Mouse (Mus musculus): ENCODE data around the gene Eif4g3.

Eif4g3 gene

GRCm38 (mm10) chr4:138108541-138108940 lies 115.7 kb downstream of the Eif4g3 start:
- no peak for DNase-seq

GRCm38 (mm10) chr4:138109332-138109731 lies 116.5 kb downstream of the Eif4g3 start:
- DNase-seq: no peak

GRCm38 (mm10) chr4:138111858-138112257 lies 119.0 kb downstream of the Eif4g3 start:
- no peak for DNase-seq

GRCm38 (mm10) chr4:138119740-138120139 lies 126.9 kb downstream of the Eif4g3 start:
- no peak for DNase-seq

DNA sequence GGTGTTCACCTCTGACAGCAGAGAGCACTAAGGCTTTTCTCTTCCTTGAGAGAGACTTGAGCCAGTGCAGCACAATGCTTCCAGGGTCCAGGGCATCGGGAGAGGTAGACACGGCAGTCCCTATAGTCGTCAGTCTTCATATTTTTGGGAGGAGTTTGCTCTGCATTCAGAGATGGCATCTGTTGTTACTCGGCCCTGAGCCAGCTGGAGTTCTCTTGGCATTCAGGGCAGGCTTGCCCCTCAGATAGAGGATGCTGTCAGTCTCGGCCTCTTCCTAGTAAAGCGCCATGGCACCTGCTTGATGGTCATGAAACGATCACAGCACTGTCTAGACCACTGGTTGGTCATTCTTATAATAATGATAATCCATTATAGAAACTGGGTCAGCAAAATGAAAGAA lies 131.2 kb downstream of the Eif4g3 start:
- DNase-seq: no peak

- DNase-seq: no peak
Observed at GRCm38 (mm10) chr4:138127371-138127770, 134.5 kb downstream of the Eif4g3 start.

- DNase-seq: no peak
Observed at GRCm38 (mm10) chr4:138127781-138128180, 135.0 kb downstream of the Eif4g3 start.

- DNase-seq: no peak
Observed at GRCm38 (mm10) chr4:138130149-138130548, 137.3 kb downstream of the Eif4g3 start.

GRCm38 (mm10) chr4:138131226-138131625 lies 138.4 kb downstream of the Eif4g3 start:
- no peak for DNase-seq

DNA sequence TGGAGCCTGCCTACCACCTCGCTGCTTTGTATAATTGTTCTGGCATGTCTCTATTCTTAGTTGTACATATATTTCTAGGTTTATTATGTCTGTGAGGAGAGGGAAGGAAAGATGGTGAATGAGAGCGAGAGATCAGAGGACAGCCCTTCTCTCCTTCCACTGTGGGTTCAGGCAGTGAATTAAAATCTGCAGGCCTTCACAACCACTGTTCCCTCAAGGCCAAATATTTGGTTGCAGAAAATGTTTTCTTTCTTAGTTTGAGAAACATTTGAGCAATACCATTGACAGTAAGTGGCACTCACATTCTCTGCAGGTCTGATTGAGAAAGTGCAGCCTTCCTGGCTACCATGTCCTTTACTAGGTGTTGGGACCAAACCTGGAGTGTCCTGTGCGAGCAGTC lies 138.9 kb downstream of the Eif4g3 start:
- DNase-seq: no peak

DNA sequence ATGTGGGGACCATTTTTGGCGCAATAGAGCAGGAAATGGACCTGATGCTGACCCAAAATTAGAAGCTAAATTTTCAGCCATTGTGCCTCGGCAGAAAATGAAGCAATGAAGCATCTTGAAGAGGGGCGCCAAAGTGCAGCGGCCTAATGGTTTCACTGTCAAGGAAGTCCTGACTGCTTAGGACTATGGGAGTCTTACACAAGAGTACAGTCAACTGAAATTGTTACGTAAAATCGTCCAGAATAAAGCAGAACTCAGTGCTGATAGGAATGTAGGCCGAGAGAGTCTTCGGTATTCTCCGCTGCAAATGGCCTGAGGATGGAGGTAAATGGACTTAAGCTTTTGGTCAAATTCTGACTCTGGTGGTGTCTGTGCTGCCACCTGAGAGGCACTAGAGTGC lies 140.5 kb downstream of the Eif4g3 start:
- DNase-seq: no peak

DNA sequence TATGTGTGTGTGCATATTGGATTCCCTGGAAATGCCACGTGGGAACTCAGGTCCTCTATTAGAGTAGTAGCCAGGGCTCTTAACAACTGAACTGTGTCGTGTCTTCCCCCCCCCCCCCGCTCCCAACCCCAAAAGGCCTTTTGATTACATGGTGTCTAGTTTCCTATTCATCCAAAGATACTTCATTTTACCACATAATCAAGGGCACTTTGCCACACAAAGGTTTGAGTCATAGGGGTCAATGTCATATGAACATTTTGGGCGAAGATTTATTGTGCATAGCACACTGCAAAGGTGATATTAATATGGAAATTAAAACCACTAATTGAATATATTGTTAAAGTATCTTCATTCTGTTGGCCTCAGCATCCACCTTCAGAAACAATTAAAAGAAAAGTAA lies 144.5 kb downstream of the Eif4g3 start:
- no peak for DNase-seq

DNA sequence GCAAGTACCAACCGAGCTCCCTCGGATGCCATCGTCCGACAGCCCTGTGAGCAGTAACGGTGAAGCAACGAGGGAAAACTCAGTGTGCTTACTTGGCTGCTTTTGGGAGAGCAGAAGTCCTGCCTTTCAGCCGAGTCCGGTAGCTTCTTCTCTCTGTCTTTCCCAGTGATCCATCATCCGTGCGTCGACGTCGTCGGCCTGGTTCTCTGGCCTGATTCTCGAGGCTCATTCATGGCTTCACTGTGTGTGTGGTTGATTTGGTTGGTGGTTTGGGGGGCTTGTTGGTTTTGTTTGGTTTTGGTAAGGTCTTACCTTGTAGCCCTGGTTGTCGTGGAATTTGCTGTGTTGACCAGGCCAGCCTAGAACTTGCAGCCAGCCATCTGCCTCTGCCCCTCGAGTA lies 145.0 kb downstream of the Eif4g3 start:
- DNase-seq: no peak

DNA sequence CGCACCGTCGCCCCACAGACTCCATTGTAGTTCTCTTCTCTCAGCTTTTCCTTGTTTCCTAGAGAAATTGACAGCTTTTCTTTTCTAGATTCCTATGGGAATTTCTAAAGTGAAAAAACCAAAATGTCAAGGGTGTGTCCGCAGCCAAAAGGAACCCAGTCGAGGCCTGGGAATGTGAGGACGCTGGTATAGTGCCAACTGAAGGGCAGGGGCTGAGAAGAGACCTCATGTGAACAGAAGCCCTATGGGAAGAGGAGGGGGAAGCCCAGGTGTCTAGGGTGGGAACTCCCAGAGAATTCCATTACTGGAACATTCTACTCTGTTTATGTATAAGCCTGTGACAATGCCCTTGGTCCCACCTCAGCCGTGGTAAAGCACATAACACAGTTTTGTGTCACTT lies 145.4 kb downstream of the Eif4g3 start:
- no peak for DNase-seq

DNA sequence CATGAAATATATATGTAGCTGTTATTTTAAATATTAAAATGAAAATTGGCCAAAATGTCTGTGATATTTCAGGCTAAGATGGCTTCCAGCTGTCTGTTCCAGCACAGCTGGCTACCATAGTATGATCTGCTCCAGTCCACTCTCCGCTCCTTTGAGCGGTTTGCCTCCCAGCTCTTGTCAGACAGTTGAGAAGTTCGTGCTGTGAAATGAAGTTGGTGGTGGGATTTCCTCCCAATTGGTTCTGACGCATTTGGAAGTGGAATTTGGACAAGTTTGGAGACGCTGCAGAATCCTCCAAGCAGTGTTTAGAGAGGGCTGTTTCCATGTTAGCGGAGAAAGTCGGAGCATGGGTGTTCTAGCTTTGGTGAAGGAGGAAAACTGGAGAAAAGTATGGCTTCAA lies 148.5 kb downstream of the Eif4g3 start:
- no peak for DNase-seq

DNA sequence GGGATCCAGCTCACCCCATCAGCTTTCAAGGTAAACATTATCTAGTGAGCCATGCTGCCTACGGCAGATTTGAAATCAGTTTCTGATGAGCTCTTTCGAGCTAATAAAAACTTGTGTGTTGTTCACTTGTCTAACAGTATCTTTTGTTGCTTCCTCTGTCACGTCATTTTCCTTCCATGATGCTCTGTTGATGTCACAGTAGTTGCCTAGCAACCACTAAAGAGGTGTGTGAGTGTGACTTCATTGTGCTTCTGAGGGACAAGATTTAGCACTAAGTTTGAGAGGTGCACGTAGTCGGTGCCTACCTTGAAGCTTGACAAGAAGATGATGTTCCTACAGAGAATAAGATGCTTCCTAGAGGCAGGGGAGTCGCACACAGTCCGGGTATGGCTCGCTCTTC lies 154.4 kb downstream of the Eif4g3 start:
- no peak for DNase-seq

DNA sequence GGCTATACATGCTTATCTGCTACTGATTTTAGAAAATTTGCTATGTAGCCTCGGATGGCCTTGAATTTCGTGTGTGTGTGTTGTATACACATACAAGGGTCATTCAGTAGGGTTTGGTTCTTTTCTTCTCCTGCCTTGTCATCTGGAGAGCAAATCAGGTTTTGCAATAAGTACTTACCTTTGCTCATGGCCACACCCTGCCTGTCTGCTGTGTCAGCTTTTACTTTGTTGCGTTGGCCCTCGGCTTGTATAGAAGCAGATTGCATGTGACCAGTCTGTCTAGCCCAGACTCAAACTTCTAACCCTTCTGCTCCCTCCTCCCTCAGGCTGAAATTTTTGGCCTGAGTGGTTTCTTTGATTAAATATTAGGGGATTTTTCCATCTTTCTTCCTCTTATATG lies 157.2 kb downstream of the Eif4g3 start:
- DNase-seq: no peak

DNA sequence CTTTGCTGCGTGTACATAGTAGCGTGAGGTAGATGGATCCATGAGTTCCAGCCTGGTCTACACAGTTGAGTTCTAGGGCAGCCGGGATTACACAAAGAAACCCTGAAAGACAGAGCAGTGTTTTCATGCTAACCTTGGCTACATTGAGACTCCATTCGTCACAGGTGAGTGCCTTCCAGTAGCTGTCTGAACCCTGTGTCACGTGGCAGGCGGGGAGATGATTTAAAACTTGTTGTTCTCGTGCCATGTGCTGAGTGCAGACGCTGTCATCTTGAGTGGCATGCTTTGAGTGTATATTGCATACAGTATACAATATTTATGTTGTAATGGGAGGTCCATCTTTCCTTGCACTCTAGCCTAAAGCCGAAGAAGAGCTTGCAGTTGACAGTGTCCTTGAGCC lies 158.4 kb downstream of the Eif4g3 start:
- DNase-seq: no peak

DNA sequence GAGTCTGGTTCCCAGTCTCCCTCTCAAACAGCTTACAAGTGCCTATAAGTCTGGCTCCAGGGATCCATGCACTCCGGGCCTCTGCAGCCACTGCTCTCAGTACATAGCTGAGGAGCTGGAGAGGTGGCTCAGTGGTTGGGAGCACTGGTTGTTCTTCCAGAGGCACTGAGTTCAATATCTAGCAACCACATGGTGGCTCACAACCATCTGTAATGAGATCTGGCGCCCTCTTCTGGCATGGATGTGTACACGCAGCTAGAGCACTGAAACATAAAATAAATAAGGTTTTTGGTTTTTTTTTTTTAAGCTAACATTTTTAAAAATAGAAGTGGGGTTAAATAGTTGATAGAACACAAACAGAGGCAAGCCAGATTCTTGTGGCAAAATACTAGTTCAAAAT lies 161.2 kb downstream of the Eif4g3 start:
- DNase-seq: no peak

- no peak for DNase-seq
Observed at GRCm38 (mm10) chr4:138160918-138161317, 168.1 kb downstream of the Eif4g3 start.

DNA sequence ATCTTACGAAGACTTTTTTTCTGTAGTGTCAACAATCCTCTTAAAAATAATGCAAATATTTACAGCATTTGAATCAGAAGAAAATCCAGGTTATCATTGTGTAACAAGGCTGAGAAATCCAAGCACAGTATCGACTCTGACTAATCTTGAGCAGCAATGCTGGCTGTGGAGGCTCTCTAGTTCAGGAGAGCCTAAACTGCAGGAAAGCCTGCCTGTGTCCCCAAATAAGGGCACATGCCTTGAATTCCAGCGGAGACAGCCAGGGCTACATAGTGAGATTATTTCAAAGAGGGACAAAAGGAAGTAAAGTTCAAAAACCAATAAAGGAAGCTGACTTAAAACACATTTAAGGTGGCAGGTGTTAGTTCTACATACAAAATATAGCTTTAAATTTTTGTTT lies 168.7 kb downstream of the Eif4g3 start:
- no peak for DNase-seq

GRCm38 (mm10) chr4:138163836-138164235 lies 171.0 kb downstream of the Eif4g3 start:
- DNase-seq: no peak

- DNase-seq: no peak
Observed at GRCm38 (mm10) chr4:138164860-138165259, 172.0 kb downstream of the Eif4g3 start.

GRCm38 (mm10) chr4:138166519-138166918 lies 173.7 kb downstream of the Eif4g3 start:
- peak; percentile 60 for DNase-seq

GRCm38 (mm10) chr4:138168162-138168561 lies 175.3 kb downstream of the Eif4g3 start:
- no peak for DNase-seq

- DNase-seq: no peak
Observed at GRCm38 (mm10) chr4:138169420-138169819, 176.6 kb downstream of the Eif4g3 start.
